Mouse (Mus musculus): ENCODE results near the gene Nmt1. TPM values are rescaled to one million over a fixed set of nuclear protein-coding genes. Genes with fewer than 3 reads are reported as not detected.

Gene Nmt1
- polyA plus RNA-seq (2014; fragmentation: Illumina TruSeq; extraction: RNeasy Lipid Tissue Mini Kit (QIAGEN cat#74804); ENCODE audit: low read depth, low replicate concordance) = 16.8 TPM

DNA sequence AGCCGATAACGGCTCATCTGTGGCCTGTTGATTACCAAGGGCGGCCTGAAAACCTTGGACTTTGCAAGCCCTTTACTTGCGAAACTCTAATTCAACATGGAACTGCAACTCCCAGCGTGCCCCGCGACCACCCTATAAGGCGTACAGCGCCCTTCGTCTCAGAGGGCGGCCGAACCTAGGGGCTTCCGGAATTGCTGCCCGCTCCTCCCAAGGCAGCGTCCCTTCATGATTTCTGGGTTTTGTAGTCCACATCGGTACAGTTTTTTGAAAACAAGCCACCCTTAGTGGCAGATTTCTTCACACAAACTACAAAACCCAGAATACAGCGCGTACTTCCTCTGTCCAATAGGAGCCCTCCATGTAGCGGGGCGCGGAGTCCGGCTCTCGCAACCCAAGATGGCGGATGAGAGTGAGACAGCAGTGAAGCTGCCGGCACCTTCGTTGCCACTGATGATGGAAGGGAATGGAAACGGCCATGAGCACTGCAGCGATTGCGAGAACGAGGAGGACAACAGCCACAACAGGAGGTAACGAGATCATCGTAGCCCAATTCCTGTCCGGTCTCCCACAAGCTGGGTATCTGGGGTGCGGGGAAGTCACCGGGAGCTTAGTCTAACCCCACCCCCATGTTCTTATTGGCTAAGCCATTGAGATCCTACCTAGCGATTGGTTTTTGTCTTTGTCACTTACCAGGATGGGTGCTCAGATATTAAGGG lies at the start of gene Nmt1, which contains the start of gene Dcakd:
Gene Nmt1, plus strand, starts transcription at position 15 of the 716 bp plus-strand sequence.
Gene Dcakd, minus strand, starts transcription at position 158 of the 716 bp plus-strand sequence.

DNA sequence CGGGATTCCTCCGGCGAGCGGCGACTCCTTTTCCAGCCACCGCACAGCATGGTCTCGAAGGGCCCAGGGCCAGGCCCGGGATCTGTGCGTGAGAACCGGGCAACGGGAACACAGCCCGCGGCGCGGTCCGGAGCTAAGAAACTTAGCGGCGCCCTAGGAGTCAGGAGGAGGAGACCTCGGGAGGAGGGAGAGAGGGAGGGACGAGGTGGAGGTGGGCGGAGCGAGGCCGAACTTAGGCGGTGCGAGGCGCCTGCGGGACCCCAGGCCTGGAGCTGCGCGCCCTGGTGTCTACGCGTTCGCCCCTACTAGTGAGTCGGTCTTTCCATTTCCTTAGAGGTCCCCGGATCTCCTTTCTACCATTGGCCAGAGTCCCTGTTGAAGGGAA lies 73.5 kb downstream of the Nmt1 start, which contains the start of the genes Plcd3 and Acbd4:
Gene Plcd3, minus strand, starts transcription at position 178 of the 385 bp plus-strand sequence.
Gene Acbd4, plus strand, starts transcription at position 202 of the 385 bp plus-strand sequence.

DNA sequence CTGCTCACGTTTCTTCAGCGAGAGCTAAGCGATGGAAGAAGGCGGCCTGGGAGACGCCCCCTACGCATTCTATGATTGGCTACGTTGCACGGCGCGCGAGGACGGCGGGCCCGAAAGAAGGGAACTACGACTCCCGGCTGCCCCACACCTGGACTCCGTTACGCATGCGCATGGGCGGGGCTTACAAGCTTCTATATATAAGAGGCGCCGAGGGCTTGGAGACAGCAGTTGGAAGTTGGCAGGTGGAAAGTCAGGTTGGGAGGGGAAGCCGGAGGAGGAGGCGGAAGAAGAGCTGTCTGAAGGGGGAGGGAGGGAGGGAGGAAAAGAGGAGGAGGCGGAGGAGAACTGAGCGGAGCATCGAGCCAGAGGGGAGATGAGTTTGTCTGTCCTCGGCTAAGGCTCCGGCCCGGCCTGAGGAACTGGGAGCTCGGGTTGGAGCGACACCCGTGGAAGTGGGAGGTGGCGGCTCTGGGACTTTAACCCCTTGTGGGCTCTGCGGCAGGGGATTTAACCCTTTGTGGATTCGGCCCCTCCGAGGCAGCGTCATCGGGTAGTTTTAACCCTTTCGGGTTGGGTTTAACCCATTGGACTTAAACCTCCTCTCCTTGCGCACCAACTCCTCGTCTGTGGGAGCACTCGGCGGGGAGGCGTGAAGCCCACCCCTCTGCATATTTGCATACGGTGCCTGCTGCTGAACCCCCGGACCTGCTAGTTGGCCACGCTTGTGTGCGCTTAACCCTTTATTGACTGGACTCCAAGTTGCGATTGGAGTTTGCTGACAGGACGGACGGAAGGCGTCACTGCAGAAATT lies 88.2 kb downstream of the Nmt1 start, which contains the start of gene Hexim1:
Gene Hexim1, plus strand, starts transcription at position 224 of the 811 bp plus-strand sequence.

Other genes with a start within 250 kb of the Nmt1 start
- 16.6 TPM for gene Gjc1, start 208.5 kb upstream of the Nmt1 start, polyA plus RNA-seq (2014; fragmentation: Illumina TruSeq; extraction: RNeasy Lipid Tissue Mini Kit (QIAGEN cat#74804); ENCODE audit: low read depth, low replicate concordance)
- not detected for gene Higd1b, start 192.3 kb upstream of the Nmt1 start, polyA plus RNA-seq (2014; fragmentation: Illumina TruSeq; extraction: RNeasy Lipid Tissue Mini Kit (QIAGEN cat#74804); ENCODE audit: low read depth, low replicate concordance)
- 53.4 TPM for gene Eftud2, start 147.2 kb upstream of the Nmt1 start, polyA plus RNA-seq (2014; fragmentation: Illumina TruSeq; extraction: RNeasy Lipid Tissue Mini Kit (QIAGEN cat#74804); ENCODE audit: low read depth, low replicate concordance)
- gene Ccdc103, start 147.0 kb upstream of the Nmt1 start, polyA plus RNA-seq (2014; fragmentation: Illumina TruSeq; extraction: RNeasy Lipid Tissue Mini Kit (QIAGEN cat#74804); ENCODE audit: low read depth, low replicate concordance) = 12.5 TPM
- gene Fam187a, start 143.0 kb upstream of the Nmt1 start, polyA plus RNA-seq (2014; fragmentation: Illumina TruSeq; extraction: RNeasy Lipid Tissue Mini Kit (QIAGEN cat#74804); ENCODE audit: low read depth, low replicate concordance) = 0.31 TPM
- 0.07 TPM for gene Gfap, start 127.3 kb upstream of the Nmt1 start, polyA plus RNA-seq (2014; fragmentation: Illumina TruSeq; extraction: RNeasy Lipid Tissue Mini Kit (QIAGEN cat#74804); ENCODE audit: low read depth, low replicate concordance)
- gene Kif18b, start 103.1 kb upstream of the Nmt1 start, polyA plus RNA-seq (2014; fragmentation: Illumina TruSeq; extraction: RNeasy Lipid Tissue Mini Kit (QIAGEN cat#74804); ENCODE audit: low read depth, low replicate concordance) = 4.1 TPM
- gene C1ql1, start 81.5 kb upstream of the Nmt1 start, polyA plus RNA-seq (2014; fragmentation: Illumina TruSeq; extraction: RNeasy Lipid Tissue Mini Kit (QIAGEN cat#74804); ENCODE audit: low read depth, low replicate concordance) = not detected
- gene Dcakd, start 143 bp downstream of the Nmt1 start, polyA plus RNA-seq (2014; fragmentation: Illumina TruSeq; extraction: RNeasy Lipid Tissue Mini Kit (QIAGEN cat#74804); ENCODE audit: low read depth, low replicate concordance) = 5.0 TPM
- gene Plcd3, start 73.5 kb downstream of the Nmt1 start, polyA plus RNA-seq (2014; fragmentation: Illumina TruSeq; extraction: RNeasy Lipid Tissue Mini Kit (QIAGEN cat#74804); ENCODE audit: low read depth, low replicate concordance) = not detected
- gene Acbd4, start 73.5 kb downstream of the Nmt1 start, polyA plus RNA-seq (2014; fragmentation: Illumina TruSeq; extraction: RNeasy Lipid Tissue Mini Kit (QIAGEN cat#74804); ENCODE audit: low read depth, low replicate concordance) = 1.2 TPM
- gene Hexim1, start 88.0 kb downstream of the Nmt1 start, polyA plus RNA-seq (2014; fragmentation: Illumina TruSeq; extraction: RNeasy Lipid Tissue Mini Kit (QIAGEN cat#74804); ENCODE audit: low read depth, low replicate concordance) = 6.9 TPM
- gene Hexim2, start 104.2 kb downstream of the Nmt1 start, polyA plus RNA-seq (2014; fragmentation: Illumina TruSeq; extraction: RNeasy Lipid Tissue Mini Kit (QIAGEN cat#74804); ENCODE audit: low read depth, low replicate concordance) = 9.5 TPM
- gene Fmnl1, start 142.9 kb downstream of the Nmt1 start, polyA plus RNA-seq (2014; fragmentation: Illumina TruSeq; extraction: RNeasy Lipid Tissue Mini Kit (QIAGEN cat#74804); ENCODE audit: low read depth, low replicate concordance) = 3.2 TPM
- gene 1700023F06Rik, start 180.4 kb downstream of the Nmt1 start, polyA plus RNA-seq (2014; fragmentation: Illumina TruSeq; extraction: RNeasy Lipid Tissue Mini Kit (QIAGEN cat#74804); ENCODE audit: low read depth, low replicate concordance) = 4.6 TPM
- gene Spata32, start 190.2 kb downstream of the Nmt1 start, polyA plus RNA-seq (2014; fragmentation: Illumina TruSeq; extraction: RNeasy Lipid Tissue Mini Kit (QIAGEN cat#74804); ENCODE audit: low read depth, low replicate concordance) = 47.3 TPM
- not detected for gene Map3k14, start 239.3 kb downstream of the Nmt1 start, polyA plus RNA-seq (2014; fragmentation: Illumina TruSeq; extraction: RNeasy Lipid Tissue Mini Kit (QIAGEN cat#74804); ENCODE audit: low read depth, low replicate concordance)